Mouse (Mus musculus): ENCODE data around the gene Hoxa2. TPM values are rescaled to one million over a fixed set of nuclear protein-coding genes. Genes with fewer than 3 reads are reported as not detected.

Hoxa2 gene
- total RNA-seq, 2 experiments from 2014 or later: 0.28 to 0.83 TPM

DNA sequence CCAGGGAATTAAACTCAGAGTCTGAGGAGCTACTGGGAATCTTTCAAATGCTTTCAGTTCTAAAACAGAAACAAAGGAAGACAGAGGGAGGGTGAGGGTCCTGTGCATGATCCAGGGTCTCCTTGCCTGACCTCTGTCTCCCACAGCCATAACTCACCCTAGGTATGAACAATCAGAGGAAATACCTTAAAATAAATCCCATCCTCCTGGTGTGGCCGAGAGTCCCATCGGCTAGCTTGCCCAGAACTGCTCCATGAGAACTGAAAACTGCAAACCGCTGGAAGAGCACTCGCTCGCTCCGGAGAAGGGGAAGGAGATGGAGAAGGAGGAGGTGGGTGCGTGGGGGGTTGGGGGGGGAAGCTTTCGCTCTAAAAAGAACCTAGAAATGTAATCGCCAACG lies 15.1 kb upstream of the Hoxa2 start:
- DNase-seq: no peak

DNA sequence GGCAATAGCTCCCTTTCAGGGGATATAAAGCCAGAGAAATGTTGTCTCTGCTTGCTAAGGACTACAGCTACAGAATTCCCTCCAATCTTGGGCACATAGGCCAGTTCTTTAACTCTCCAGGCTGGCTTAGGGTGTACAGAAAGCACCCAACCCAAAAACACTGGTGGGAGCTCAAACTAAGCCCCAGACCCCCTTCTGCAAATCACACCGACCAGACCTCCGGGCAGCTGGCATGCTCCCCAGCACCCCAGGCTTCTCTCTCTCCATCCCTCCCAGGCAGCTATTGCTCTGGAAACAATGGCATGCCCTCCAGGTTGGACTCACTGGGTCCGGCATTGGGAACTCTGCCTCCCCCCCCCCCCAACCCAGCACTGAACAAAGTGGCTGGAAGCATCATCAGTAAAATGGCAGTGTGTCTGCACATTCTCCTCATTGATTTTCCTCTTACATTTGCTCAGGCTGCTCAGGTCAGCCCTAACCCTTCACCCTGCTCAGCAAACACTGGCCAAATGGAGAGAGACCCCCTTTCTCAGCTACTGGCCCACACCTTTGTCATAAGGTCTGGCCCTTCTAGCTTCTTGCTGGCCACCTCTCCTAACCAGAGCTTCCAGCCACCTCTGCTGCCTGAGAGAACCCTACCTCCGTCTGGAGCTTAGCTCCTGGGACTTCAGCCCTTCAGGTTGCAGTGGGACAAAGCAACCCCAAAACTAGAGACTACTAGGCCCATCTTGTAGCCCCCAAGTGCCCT lies 14.5 kb upstream of the Hoxa2 start:
- no peak for DNase-seq

DNA sequence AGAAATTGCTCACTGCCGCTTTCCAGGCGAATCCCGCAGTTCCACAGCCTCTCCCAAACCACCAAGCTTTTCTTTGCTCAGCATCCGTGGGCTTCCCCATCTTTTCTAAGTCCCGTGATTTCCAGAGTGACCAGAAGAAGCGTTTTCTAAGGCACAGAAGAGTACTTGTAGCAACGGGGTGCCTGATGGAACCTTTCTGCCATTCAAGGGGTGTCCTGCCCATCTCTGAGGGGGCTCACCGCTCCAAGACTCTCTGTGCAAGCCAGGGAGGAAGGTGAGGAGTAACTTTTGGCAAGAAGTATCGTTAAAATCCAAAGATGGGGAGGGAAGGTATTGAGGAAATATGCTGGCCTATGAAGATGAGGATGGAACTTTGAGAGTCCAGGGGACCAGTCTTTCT lies 13.2 kb upstream of the Hoxa2 start:
- no peak for DNase-seq

DNA sequence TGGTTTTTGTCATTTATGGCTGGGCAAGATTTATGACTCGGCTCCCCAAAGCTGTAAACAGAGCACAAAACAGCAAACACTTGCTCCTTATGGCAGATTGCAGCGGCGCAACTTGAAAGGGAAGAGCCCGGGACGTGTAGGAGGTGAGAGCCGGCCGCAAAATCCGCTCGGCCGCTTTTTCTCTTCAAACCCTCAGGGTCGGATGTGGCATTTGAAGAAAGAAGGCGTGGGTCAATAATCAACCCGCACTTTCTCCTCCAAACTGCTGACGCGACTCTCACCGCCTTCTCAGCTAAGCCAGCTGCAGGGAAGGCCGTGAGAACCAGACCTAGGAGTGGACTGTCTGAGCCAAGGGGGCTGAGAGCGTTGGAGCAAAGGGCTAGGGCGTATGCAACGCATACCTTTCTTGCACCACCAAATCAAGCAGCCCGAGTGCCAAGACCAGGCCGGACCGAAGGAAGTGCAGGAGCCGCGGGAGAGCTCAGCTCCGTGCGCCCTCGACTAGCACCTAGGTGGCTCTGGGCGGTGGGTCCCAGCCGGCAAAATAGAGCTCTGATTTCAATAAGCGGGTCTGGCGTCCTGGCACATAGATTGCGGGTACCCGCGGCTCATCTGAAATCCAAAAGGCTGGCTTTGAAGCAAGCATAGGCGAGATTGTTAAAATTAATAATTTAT lies 12.6 kb upstream of the Hoxa2 start, which contains the start of gene 5730596B20Rik:
TSS of gene 5730596B20Rik (plus strand) at position 438 of the 675 bp plus-strand sequence.
- DNase-seq: no peak

DNA sequence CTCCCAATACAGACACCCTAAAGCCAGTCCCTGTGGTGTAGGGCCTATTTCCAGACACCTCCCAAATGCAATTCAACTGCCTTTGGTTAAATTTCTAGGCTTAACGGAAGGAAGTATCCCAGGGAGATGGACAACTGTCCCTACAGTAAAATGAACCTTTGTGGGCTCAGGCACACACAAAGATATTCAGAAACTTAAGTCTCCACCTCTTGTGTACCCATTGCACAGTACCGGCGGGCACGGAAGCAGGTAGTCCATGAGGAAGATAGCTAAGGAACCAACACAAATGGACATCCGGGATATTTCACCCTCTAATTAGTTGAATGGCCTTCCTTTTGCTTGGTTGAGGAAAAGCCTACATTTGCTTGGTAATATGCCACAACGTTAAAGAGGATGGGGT lies 11.8 kb upstream of the Hoxa2 start:
- no peak for DNase-seq

DNA sequence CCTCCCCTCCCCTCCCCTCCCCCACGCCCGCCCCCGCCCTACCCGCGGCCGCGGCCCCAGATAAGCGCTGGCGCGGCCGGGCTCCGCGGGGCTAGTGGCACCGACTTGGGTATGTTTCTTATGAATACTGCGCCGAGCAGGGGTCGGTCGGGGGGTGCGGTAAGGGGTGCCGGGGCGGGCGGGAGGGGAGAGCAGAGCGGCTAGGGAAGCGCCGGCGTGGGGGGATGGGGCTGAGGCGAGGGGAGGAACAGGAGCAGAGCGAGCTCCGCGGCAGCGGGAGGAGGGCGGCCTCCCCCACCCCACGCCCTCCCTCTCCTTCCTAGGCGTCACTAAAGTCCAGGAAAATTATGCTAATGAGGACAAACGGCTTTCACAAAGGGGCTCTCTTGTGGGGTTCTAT lies 11.2 kb upstream of the Hoxa2 start:
- DNase-seq: no peak

DNA sequence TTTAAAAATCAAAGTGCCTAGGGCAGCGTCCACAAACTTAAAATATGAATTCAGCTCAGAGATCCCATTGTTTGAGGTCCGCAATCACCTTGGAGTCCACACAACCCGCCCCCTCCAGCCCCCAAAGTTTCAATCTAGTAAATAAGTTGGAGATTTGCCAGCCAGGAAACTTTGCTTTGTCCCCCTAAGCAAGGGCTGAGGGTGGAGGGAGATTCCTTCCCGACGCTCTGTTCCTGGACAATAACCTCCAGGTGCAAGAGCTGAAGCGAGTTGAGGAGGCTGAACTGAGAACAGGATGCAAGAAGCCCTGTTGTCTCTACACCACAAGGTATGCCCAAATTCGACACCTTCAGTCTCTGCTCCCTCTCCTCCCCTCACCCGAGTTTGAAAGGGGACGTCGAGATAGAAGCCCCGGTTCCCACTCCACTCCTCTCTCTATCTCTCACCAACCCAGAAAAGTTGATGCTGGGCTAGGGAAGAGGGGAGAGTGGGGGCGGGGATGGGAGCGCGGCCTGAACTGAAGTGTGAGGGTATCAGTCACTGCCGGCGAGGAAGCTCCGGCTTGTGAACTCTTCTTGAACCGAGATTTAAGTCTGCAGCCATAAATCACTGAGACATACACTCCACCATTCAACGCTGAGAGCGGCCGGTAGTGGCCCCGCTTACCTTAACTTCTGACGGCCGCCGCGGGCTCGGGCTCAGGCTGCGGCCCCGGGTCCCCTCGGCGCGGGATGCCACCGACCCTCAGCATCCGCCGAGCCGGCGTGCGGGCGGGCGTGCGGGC lies 10.5 kb upstream of the Hoxa2 start:
- no peak for DNase-seq

DNA sequence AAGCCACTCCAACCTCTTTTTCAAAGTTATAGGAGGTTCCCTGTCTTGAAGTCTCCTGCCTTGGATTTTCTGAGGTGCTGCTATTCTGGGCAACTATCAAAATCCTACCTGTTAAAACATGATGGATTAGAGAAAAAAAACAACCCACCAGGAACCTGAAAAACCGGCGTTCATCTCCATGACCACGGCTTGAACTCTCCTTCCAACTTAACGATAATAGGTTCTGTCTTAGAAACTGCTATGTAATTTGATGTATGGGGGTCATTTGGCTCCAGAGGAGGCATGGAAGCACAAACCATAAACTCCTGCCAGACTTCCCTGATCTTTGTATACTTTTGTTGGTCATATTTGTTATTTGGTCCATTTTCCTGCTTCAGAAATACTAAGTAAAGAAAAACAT lies 9.0 kb upstream of the Hoxa2 start:
- DNase-seq: no peak

DNA sequence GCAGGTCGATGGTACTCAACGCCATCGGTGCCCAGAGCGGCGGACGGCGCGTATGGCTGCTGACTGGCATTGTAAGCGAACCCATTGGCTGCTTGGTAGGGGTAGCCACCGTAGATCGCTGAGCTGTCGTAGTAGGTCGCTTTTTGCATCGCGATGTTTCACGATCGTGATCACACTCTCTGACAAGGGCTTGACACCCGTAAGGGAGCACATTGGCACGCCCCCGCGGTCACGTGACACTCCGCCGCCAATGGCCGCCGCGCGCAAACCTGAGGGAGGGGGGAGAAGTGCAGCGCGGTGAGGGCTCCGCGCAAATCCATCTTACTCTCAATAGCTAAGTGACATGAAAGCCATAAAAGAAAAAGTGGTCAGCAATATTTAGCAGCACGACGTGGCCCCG lies 7.9 kb upstream of the Hoxa2 start:
- DNase-seq: peak; percentile 74

DNA sequence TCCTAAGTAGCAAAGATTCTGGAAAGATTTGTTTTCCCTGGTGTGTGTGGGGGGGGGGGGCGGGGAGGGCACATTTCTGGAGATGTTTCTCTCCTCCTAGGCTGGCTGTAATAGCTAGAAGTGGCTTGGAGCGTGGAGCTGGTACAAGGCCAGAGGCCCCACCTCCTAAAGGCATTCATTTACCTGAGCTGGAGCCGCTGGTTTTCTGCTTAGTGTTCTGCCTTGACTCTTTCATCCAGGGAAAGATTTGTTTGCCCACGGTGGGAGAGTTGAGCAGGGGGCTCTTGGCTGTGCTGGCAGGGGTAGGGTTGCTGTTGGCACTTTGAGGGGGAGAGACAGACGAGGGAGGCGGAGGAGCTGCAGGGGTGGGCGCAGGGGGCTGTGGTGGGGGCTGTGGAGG lies 7.3 kb upstream of the Hoxa2 start:
- DNase-seq: no peak

DNA sequence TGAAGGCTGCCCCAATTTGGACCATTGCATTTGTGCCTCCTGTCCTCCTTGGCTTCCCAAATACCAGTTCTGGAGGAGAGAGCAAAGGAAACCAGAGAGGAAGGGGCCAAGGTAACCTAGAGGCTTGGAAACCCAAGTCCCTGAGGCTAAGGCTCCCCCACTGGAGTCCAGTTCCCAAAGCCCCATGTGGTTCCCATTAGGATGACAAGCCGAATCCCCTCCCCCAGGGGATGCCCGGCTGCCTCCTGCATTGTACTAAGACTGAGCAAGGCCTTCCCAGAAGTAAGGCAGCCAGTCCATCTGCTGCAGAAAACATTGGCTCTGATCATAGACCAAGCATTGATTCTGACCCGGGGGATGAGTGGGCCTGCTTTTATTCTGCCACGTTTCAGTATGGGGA lies 6.7 kb upstream of the Hoxa2 start:
- DNase-seq: no peak

DNA sequence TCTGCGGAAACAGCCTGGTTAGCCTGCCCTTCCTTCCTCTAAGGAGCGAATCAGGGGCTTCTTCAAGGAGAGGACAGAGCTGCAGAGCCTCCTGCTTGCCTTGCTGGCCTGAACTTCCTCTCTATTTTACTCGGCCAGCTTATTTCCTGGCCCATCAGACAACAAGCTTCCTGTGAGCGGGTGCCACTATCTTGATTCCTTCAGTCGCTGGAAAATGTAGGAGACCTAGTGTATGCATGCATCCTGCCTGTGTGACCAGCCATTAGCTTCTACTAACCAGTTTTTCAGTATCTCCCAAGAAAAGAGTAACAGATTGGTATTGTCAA lies 6.2 kb upstream of the Hoxa2 start:
- DNase-seq: no peak

DNA sequence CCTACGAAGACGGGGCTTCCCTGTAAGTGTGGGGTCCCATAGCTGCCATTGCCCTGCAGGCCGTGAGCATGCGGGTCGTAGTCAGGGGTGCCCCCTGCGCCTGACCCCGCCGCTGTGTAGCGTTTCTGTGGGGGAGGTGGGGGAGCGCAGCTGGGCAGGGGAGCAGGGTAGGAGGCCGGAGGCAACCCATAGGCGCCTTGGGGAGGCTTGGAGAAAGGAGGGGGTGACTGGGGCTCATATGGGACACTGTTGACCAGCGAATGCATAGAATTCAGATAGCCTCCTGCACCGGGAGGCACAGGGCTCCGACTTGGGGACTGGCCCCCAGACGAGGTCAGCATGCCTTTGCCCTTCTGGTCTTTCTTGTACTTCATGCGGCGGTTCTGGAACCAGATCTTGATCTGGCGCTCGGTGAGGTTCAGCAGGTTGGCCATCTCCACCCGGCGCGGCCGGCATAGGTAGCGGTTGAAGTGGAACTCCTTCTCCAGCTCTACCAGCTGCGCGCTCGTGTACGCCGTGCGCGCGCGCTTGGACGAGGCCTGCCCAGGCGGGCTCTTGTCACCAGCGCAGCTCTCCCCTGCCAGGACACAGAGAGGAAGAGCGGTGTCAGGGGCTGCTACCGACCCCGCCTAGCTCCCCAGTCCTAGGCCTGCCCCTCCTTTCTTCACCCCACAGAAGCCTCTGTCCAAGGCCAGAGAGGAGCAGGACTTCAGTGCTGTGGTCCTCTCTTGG lies 5.7 kb upstream of the Hoxa2 start:
- no peak for DNase-seq

DNA sequence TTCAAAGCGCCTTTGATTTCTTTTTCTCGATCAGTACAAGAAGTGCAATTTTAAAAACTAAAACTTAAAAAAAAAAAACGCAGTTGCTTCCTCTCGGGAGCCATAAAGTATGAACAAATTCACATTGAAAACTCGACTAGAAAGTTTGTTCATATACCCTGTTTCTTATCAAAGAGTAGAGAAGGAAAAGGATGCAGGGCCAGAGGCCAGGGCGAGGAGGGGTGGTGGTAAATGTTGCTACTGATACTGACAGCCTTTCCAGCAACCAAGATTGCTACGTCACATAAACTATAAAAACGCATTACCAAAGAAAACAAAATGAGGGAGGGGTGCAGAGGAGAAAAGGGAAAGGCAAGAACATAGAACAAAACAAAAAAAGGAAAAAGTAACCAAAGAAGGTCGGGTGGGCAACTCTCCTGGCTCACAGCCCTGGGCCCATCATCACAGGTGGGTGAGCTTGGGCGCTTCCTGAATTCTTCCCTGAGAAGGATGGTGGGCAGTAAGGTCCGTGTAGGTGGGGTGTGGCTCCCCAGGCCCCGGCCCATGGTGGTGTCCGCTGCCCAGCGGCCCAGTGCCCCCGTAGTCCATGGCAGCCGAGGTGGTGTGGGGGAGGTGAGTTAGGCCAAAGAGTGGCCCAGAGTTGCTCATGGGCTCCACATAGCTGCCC lies 5.0 kb upstream of the Hoxa2 start:
- no peak for DNase-seq

DNA sequence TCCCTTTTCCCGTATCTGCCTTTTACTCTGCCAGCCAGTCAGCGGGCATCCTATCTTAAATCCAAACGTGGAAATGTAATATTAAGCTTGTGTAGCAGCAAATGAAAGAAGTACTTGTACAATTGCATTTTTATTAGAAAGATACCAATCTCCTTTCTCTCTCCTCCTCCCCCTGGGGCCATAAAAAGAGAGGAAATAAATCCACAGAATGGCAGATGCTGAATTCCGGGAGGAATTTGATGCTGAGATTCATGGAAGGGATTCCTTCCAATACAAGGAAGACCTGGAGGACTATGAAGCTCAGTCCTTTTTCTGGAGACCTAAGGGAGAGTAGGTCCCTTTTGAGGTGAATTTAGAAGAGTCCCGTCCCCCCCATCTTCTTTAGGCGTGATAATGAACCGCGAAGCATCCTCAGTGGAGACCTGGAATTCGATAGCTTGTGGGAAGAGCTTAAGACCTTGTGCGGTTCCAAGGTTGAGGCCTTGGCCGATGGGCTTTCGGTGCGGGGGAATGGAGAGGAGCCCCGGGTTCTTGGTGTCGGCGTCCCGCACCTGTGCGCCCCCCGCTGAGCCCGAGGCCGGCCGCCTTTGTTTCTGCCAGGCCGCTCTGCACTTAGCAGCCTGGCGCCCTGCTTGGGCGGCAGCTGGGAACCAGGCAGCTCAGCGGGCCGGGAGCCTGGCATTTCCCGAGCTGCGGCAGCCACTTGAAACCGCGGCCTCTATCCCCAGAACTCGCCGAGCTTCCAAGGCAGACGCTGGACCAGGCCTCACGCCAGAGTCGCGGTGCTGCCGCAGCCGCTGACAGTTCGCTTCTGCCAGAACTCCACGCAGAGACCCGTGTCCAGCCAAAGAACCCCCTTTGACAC lies 3.8 kb upstream of the Hoxa2 start:
- peak; percentile 44 for DNase-seq

DNA sequence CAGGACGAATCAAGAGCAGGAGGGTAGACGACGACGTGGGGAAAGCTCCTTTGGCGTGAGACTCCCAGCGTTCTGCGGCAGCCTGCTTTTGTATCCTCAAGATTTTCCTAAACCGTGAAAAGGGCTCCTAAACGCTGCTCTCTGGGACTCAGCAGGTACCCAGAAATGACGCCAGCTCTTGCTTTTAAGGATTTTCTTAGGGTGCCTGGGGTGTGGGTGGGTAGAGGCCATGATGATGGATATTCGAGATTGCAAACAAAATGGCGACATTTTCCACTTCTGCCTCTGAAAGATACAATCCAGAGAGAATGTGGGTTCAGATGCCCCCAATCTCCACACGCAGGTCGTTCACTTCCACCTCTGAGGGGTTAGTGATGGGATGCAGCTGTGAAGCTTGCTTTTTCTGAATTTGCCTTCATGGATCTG lies 3.1 kb upstream of the Hoxa2 start:
- DNase-seq: no peak

DNA sequence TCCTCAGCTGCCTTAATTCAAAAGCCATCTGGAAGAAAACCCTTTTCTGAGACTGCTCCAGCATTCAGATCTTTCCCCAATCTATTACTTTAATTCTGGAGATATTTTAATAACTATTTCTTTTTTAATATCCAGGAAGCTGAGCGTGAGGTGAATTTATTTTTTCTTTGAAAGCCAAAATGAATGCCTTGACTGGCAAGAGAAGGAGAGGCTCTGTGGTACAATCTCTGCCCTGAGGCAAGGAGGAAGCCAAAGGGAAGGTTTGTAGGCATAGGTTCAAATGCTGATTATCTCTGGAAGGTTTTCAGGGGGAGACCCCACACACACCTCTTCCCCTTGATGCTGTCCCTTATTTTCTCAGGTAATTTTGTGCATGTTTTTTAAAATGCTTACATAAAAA lies 2.5 kb upstream of the Hoxa2 start:
- DNase-seq: no peak

DNA sequence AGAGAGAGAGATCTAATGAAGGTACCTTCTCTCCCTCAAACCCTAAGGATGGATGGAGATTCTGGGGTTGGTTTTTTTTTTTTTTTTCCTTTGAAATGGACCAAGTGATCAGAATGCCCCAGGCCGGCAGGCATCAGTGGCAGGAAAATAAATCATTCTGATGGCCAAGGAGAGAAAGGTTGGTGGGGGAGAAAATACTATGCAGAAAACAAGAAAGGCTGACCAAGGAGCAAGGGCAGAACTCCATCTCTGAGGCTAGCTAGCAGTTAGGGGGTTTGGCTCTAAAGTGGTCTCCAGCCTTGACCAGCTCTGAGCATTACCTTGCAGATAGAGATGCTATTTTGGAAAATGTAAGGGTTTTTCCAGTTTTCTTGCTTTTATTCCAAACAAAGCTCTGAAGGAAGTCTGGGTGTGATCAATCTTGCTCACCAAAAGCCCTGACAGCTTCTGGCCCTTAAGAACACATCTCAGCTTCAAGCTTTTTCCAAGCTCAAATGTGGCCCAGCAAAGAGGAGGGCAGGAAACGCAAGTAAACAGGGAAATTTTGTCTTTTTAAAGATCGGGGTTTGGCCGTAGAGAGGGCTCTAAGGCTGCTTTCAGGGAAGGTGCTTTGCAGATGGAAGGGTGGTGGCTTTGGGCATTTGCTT lies 1.9 kb upstream of the Hoxa2 start:
- DNase-seq: no peak

DNA sequence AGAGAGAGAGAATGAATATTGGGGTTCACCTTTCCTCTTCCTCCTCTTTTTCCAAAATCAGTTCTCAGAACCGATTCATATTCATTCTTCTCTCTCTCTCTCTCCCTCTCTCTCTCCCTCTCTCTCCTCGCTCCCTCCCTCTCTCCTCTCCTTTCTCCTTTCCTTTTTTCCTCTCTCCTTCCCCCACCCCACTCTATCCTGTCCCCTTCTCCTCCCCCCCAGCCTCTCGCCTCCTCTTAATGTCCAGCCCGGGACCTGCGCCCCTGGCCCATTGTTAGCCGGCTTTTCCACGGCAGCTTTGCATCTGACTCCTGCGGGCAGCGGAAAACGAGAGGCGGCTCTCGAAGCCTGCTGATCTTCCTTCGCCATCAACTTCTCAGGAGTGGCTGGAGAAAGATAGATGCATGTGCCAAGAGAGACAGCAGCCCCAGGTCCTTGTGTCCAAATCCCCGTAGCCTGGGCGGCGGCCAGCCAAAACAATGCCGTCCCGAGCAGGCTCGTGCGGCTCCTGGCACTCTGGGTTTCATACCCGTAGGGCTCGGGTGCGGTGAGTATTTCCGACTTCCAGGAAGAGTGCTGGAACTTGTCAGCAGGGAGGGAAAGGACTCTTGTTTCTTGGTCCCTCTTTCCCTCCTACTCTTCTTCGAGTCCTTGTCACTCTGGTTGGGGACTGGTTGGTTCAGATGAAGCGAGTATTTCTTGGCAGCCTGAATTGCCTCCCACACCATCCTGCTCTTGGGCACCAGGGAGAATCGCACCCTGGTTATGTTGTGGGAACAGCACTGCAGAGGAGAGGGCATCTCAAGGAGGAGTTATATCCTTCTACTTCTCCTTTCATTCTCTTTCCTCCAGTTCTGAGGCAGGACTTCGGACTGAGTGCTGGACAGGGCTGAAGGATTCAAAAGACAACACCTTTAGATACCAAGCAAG lies 1.1 kb upstream of the Hoxa2 start:
- no peak for DNase-seq

Measured in gastrocnemius, postnatal 25 days (tissue).